Mouse (Mus musculus) B cell, adult (primary cell): ENCODE data around the gene Elmod1. TPM values are rescaled to one million over a fixed set of nuclear protein-coding genes. Genes with fewer than 3 reads are reported as not detected.

Experiments used
- total RNA-seq: library from RNA; stranded (reverse); gene quantifications from 4 replicates; pipeline ENCODE4 v1.2.4, GENCODE M21; 2023; ENCODE audit not compliant: inconsistent age

Elmod1 gene
- total RNA-seq = not detected in 4 replicates

GRCm38 (mm10) chr9:53975122-53975518, at the start of gene Elmod1:
Gene Elmod1 (minus strand): TSS chr9:53975301.

Other genes with a start within 250 kb of the Elmod1 start
- 2.7 to 3.2 TPM (median 3.0 TPM) in 4 replicates for gene Slc35f2, start 203.8 kb downstream of the Elmod1 start, total RNA-seq
- not detected in 4 replicates for gene Sln, start 125.1 kb downstream of the Elmod1 start, total RNA-seq
- gene Tnfaip8l3, start 93.1 kb upstream of the Elmod1 start, total RNA-seq = not detected in 4 replicates